Mouse (Mus musculus) c-Kit-positive CD71-positive TER-119-positive erythroid progenitor cells, embryonic 14.5 days (primary cell): ENCODE measurements around the gene Myocd.

ENCODE experiments used
- DNase-seq: peaks from one replicate; pipeline ENCODE4 v3.0.0-alpha.2; 2013; ENCODE audit warnings: low spot score

Myocd gene

DNA sequence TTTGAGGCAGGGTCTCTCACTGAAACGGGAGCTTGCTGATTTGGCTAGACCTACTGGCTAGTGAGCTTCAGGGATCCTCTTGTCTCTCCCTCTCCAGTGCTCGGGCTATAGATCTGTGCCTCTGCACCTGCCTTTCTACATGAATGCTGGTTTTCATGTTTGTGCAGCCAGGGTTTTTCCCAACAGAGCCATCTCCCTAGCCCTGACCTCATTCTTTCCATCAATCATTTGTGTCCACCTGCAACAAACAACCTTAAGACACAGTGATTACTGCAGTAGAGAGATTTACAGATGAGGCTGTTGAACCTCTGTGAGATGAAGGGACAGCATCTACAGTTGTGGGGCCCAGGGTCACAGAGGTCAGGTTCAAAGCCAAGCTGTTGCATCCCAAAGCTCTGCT lies 56.0 kb downstream of the Myocd start:
- no peak for DNase-seq

DNA sequence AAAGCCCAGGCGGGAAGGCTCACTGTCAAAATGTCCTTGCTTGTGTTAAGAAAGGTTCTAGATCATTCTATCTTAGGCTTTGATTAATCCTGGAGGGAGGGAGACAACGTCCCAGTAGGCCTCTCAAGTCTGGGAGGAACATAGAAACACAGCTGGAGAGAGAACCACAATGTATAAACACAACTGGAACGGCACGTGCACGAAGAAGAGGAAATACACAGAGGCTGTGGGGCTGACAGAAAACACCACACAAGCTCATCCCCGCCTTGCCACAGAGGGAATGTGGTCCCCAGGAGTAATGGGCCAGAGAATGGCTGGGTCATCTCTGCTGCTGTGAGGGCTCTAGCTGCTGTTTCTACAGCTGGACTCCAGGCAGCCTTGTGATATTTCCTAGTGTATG lies 58.1 kb downstream of the Myocd start:
- no peak for DNase-seq

DNA sequence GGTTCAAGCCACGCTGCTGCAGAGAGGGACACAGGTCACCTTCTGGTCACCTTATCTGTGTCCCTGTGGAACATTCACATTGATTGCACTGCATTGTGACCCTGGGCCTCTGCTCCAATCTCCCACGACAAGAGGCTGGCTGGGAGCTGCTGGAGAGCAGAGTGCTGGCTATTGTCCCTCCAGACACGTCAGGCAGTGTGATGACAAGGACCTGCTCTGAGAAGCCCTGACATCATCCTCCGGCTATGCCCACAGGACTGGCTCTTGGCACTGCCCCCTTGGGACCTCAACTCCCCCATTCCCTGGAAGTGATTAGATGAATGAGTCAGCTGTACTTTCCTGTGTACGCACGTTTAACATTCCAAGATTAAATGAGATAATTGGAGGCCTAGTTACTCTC lies 60.3 kb downstream of the Myocd start:
- DNase-seq: no peak

DNA sequence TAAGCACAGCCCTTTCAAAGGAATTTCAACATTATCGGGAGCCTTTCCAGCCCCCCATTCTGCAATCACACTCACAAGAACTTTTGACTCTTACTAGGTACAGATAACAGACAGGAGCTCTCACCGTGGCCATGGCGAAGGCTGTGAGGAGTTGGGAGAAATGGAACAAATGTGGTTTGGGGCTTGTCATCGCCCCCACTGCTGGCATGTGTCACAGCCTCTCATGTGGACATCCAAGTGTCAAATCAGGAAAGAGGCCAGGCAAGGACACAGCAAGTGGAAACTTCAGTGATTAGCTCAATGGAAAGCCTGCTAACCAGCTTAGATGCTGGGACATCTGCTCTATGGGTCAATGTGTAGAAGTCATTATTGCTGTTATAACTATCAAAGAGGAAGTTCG lies 64.5 kb downstream of the Myocd start:
- DNase-seq: no peak

DNA sequence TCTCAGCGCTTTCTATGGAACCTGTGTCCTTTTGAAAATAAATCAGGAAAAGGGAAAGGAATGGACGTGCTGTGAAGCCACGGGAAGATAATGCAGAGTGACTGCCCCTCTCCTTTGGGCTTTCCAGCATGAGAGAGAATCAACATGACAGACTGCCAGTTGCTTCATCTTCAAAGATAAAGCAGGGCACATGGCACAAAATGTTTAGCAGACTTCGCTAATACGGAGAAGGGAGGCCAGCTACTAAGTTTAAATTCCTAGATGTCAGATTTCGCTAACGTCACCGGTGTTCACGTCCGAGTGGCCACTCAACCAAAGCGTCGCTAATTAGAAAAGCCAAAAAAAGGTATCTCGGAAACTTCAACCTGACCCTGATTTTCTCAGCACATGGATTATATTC lies 65.1 kb downstream of the Myocd start:
- DNase-seq: no peak

DNA sequence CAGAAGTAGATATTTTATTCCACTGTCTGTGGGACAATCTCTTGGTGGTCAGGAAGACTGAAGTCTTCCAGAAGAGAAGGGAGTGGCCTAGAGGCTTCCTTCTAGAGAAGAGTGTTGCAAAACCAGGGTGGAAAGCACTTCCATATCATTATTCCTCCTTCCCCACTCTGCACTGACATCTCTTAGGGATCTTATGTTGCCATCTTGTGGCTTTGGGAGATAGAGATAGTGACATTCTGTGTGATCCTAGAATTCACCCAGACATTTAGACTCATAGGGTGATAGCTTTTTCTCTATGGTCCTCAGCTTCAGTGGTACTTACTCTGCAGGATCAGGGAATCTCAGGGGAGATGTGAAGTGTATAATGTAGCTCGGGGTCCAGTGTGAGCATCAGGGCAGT lies 66.8 kb downstream of the Myocd start:
- no peak for DNase-seq

DNA sequence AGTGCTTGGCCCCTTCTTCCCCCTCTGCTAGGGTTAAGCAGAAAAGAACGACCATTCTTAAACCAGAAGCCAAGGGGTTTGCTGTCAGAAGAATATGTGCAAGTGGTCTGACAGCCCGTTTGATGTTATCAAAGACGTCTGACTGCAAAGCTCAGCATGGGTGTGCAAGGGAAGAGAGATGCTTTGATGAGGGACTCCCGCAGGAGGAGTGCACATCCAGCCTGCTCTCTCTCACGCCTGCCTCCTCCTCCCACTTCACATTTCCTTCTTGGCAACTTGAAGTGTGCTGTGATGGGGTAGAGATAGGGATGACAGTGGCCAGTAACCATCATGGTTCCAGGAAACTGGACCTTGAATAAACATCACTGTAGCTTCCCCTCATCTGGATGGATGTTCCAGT lies 67.6 kb downstream of the Myocd start:
- DNase-seq: no peak

DNA sequence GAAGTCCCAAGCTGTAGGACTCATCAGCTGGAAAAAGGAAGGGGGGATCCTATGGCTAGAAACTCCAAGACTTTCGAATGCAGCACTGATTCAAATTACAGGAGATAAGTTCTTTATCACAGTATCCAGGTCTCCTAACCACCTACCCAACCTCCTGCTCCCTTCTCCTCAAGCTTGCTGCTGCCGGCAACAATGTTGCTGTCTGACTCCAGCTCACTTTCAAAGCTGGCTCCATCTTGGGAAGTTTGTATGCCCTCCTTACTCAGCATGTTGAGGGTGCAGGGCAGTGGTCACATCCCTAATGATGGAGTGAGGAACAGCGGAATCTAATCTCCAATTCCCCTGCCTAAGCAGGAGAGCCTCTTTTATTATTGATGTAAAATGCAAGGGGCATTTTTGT lies 71.8 kb downstream of the Myocd start:
- no peak for DNase-seq

DNA sequence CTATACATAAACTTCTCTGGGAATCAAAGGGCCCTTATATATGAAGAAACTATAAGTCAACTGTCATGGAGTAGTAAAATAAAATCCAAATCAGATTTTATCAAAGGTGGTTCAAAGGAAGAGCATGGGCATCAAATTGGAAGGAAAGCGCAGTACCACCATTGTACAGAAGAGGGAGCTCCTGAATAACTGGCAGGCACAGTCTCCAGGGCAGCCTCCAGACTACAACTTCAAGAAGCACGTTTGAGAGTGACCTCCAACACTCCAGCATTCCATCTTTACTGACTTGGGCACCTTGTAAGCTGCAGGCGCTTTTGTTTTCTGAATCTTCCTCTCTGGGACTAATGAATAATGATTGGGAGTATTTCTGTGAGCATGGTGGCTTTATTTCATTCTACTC lies 72.5 kb downstream of the Myocd start:
- peak; percentile 31 for DNase-seq

DNA sequence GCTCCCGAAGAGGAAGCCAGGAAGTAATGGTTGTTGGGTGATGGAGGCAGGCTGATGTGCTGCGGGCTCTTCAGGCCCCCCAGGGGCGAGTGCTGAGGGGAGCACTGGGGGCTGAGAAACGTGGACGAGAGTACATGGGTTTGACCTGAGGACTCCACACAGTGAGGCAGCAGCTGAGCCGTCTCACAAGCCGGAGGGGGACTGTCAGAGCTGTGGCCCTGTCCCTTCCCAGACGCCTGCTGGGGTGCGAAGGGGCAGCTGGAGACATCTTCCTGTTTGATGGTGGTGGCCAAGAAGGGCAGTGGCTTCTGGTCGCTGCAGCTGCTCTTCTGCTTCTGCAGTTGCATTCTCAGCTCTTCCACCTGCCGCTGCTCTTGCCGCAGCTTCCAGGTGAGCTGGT lies 82.8 kb downstream of the Myocd start:
- no peak for DNase-seq

DNA sequence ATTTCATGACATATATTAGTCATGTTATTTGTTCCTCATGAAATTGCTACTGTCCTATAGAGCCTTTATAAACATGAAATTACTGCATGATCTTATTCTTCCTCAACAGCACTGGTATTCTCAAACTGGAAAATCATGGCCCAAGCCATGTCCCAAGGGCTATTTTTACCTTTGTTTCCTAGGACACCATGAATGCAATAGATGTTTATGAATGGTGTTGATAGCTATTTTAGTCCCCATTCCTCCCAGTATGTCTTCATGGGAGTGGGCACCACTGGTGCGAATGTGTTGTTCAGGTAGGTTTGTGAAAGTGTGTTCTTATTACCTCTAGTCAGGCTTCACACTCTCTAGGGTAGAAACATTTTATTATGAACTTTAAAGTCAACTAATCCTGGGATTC lies 84.7 kb downstream of the Myocd start:
- no peak for DNase-seq

DNA sequence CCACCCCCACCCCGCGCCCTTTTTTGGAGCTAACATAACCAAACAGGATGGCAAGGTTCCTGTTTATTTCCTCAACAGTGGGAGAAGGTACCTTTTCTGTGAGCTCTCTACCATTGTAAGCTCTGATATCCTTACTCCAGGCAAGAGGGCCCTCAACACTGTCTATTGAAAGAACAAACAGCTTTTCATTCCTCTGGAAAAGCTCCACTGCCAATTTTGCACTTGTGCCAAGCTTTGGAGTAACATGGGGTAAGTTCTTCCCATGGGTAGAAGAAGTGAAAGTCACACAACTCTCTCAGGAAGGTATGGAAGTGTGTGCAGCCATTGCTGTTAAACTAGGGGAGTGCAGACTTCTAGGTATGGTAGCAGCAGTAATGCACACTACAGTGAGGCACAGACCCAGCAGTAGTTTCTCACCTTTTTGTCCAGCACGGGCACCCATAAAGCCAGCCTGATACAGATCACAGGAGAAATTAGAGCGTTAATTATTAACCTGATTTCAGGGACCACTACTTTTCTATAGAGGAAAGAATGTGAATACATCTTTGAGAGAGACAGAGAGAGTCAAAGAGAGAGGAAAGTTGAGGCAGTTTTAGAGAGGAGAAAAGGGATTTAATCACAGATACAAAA lies 99.6 kb downstream of the Myocd start:
- no peak for DNase-seq

DNA sequence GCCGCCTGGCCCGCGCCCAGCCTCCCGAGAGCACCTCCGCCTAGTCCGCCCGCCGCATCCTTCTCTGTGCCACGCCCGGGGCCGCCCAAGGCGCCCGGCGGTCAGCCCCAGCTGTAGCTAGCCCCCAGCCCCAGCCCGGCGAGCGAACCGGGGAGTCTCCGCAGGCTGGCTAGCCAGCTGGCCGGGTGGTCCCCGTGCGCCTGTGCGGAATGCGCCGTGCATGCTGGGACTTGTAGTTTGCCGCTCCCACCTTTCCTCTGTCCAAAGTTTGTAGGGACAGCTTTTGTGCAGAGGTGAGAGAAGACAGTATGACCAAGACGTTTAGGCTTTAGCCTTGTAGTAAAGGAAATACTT lies 107.0 kb downstream of the Myocd start, which contains the start of gene Arhgap44:
Arhgap44 (minus strand) TSS at position 195 of the 354 bp plus-strand sequence.
- no peak for DNase-seq

DNA sequence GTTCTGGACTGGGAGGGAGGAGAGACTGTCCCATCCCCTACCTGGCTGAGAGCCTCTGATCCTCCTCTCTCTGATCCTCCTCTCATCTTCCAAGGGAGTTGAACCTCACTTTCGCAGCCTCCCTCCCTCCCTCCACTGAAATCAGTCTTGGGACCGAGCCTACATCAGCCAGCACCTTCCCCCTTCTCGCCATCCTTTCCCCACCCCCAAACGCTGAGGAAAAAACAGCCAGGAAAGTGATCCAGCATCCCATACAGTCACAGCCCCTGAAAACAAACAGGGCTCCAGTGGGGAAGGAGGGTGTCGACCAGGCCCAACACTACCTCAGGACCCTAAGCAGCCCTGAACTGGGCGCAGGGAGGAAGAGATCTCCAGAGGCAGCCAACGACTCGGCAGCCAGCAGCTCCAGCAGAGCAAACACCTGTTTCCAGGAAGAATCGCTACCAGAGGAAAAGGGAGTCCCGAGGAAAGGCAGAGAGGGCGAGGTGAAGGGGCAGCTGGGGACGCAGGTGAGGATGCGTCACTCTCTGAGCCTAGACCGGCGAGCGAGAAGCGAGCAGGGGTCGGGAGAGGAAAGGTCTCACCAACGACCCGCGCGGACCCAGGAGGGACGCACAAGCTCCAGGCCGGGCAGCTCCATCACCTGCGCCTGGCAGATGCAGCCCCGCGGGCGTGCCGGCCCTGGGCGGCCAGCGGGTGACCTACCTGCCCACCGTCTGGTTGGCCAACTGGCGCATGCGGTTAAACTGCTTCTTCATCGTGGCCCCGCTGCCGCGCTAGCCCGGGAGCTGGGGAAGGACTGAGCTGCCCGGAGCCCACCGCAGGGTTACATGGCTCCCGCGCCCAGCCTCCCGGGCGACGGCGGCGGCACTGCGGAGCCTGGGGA lies 107.7 kb downstream of the Myocd start:
- DNase-seq: no peak

DNA sequence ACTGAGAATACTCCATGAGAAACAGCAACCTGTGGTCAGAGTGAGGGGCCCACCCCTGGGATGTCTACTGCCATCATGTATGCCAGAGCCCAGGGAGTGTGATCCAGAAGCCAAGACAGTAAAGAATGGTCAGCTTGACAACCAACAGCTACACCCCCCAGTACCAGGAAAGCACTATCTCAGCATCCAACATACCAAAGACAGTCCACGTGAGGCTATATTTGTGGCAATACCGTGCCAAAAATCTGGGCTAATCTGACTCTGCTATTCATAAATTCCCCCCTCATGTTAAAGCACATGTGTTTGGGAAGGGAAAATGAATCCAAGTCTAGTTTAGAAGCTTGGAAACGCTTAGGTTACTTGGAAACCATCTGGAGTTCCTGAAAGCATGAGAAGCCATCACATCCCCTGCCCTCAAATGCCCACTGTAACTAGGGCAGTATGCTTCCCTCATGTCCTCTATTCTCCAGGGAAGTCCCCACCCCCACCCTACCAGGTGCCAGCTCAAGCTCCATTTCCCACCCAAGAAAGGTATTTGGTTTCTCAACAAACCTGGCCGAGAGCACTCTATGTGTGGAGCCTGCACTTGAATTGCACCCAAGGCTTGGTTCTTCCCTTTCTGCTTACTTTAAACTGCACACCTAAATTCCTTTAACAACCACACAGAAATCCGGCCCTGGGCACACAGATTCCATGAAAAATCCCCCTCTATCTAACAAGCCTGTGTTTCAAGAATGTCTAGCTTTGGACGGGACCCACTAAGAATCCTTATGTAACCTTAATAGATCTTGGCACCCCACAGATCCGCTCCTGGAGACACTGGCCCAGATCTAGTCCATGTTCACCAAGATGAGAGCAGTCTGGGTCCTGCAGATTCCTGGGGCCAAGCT lies 108.6 kb downstream of the Myocd start:
- DNase-seq: no peak

DNA sequence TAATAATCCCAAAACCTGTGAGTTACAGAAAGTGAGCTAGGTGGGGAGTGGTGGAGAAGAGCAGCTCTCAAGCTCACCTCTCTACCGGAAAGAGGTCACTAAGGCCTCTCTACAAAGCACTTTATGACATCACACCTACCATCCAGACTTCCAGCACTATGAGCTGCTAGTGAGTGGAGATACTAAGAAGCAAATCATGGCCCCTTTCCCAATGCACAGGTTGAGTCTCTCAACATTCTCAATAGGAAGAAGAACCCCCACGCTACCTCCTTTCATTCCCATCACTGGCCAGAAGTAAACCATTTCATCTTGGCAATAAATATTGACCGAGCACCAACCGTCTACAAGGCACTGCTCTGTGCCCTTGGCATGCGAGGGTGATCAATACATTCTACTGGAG lies 110.0 kb downstream of the Myocd start, which contains the start of gene 1700086D15Rik:
1700086D15Rik (minus strand) TSS at position 101 of the 400 bp plus-strand sequence.
- no peak for DNase-seq

DNA sequence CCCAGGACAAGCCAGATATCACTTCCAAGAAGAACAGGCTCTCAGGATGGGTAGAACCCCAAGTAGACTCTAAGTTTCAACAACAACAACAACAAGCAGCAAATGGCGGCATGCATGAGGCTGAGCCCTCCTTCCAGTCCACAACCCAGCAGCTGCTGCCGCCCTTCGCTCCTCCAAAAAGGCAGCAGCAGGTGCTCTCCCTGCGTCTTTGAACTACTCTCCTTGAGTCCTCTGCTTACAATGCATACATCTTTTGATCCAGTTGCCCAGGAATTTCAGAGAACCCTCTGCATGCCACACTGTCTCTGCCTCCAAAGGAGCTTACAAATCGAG lies 111.2 kb downstream of the Myocd start:
- no peak for DNase-seq

DNA sequence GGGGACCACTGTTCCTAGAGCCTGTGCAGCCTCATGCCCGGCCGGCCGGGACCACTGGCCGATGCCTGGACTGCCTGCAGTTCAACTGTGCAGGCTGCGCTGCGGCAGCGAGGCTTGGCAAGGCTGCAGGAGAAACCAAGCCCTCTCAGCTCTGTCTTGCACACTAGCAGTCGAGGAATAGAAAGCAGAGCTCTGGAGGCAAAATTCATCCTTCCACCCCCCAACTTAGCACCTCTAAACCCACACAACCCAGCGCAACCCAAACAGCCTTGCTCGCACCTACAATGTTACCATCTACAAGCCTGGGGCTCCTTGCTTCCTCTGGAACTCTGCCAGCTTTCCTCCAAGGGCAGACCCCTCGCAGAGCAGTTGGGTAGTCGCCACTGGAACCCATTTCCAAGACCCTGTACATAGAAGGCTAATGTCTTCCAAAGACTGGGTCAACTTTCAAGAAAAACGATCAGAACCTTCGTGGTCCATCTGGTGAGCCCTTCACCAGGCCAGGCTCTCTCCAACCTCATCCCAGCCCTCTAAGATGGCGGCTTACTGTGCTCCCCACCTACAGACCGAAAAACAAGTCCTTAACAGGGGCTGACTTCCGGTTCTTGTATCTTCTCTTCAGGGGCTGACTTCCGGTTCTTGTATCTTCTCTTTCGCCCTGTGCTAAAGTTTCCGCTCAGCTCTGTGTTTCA lies 111.7 kb downstream of the Myocd start:
- no peak for DNase-seq

DNA sequence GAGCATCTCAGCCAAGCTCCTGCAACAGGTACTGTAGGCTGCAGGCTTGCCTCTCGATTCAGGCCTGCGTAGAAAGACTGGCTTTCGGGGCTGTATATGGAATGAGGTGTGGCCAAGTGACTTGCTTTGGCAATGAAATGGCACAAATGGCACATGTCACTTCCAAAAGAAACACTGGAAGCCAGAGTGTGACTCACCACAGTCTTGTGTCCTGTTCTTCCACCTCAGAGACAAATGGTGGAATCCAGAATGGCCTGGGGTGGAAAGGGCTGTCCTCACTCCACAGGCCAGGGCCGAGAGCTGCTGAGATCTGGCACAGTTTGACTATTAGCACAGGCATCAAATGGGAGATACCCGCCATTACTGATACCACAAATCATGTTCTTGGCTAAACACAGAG lies 116.8 kb downstream of the Myocd start:
- no peak for DNase-seq

DNA sequence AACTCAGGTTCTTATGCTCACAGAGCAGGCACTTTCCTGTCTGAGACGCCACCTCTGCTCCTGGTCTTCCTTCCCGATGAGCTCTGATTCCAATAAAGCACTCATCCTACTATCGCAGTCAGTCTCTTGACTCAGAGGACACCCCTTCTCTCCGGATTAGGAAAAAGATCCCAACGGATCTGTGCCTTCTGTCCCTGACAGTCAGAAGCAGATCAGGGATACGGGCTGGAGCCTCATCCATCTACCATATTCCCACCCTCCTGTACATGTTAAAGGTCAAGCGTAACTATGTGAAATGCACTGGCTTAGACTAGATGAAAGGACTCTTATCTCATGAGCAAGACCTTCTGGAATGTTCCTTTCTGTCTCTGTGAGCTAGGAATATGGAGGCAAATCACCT lies 121.3 kb downstream of the Myocd start:
- DNase-seq: no peak

DNA sequence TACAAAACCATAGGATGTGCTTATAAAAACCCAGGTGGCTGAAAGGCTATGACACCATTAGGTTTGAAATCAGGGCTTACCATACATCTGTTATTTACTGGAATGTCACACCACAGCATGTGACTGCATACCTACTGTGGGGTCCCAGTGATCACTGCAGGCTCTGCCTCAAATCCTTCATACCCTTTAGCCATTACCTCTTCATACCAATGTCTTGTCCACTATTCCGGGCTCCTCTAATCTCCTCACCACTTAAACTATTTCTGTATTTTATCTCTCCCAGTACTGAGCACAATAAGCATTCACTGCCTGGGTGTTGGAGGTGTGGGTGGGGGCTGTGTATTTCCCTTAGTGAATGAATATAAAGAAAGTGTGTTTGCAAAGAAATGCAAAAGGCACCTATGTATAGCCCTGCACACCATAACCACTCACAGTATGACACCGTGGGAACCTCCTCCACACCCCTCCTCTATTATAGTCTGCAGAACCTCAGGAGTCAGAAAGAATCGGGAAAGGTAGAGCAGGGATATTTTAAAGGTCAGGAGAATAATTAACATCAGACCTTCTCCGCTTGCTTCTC lies 126.9 kb downstream of the Myocd start:
- DNase-seq: no peak

DNA sequence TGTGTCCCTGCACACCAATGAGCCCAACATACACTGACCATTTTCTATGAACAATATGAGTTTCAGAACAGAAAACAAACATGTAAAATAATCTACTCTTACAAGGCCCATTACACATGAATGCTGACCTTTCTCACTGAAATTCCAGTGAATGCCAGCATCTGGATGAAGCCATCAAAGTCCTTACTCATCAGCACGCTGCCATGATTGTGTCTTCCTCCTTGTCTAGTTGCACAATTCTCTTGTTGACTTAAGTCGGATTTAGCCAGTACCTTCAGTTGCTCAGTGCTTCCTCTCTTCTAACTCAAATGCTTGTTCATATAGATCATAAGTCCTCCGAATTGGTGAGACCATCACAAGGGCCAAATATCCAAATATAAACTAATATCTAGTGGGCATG lies 130.8 kb downstream of the Myocd start:
- DNase-seq: no peak
